Mouse (Mus musculus) frontal cortex, adult 2 months (tissue): Measurements from ENCODE around the gene Hmx3. TPM values are rescaled to one million over a fixed set of nuclear protein-coding genes. Genes with fewer than 3 reads are reported as not detected.

Source experiments
- DNase-seq, 2 experiments: peaks; one replicate each; pipeline ENCODE4 v3.0.0; 2022; ENCODE audit warnings: low spot score in 1 of 2; ENCODE audit errors: extremely low spot score in 1 of 2
- polyA plus RNA-seq: library from polyadenylated mRNA; depleted of rRNA; stranded (reverse); fragments of >200 nt; gene quantifications from 2 replicates; pipeline ENCODE4 v1.2.3, GENCODE M21; 2012; rRNA removed

Hmx3 gene
- polyA plus RNA-seq, 1 experiment: not detected

DNA sequence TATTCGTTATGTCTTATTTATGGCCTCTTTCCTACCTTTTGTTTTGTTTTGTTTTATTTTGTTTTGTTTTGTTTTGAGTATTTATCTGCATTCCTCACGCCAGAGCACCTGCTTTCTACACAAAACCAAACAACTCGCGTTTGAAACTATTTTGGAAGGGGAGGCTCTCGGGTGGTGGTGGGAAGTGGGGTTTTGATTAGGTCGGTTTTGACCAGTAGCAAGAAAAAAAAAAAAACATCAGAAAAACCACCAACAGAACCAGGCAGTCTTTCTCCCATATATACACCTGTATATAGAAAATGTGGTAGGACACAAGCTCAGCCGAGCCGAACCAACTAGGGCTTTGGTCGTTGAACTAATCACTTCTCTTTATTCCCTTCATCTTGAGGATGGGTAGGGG lies 13.4 kb downstream of the Hmx3 start:
- DNase-seq: no peak

- DNase-seq: no peak
Observed at GRCm38 (mm10) chr7:131556541-131557271, 14.0 kb downstream of the Hmx3 start.

- DNase-seq: no peak
Observed at GRCm38 (mm10) chr7:131557751-131558150, 15.1 kb downstream of the Hmx3 start.

DNA sequence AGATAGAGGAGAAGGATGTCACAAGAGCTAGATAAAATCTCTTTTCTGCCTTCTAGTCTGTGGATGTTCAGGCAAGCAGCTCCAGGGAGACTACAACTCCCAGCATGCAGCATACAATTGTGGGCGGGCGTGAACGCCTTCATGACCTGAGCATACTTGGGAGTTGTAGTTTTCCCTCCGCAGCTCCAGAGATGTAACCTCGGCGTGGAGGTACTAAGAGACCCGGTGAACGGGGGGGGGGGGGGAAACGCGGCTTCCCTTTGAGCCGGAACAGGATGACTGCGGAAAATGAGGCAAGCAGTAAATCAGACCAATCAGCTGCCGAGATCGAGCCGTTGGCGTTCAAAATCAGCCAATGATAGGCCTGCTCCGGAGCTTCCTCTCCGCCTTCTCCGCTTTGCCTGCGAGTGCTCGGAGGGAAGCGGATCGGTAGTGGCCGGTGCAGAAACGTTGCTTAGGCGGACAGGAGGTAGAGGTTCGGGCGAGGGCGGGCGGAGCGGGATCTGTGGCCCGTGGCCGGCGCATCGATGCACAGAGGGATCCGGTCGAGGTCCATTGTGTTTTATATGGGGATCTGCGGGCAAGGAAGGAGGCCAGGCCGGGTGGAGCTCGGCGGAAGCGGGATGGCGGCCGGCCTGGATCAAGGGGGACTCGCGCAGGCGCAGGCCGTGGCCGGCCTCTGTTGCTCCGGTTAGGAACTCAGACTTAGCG lies 17.5 kb downstream of the Hmx3 start, which contains the start of gene Bub3:
Bub3 (plus strand) TSS at position 237 of the 711 bp plus-strand sequence.
- peak; percentile 93 to 96 for DNase-seq

GRCm38 (mm10) chr7:131560697-131561042 lies 18.0 kb downstream of the Hmx3 start:
- no peak for DNase-seq

DNA sequence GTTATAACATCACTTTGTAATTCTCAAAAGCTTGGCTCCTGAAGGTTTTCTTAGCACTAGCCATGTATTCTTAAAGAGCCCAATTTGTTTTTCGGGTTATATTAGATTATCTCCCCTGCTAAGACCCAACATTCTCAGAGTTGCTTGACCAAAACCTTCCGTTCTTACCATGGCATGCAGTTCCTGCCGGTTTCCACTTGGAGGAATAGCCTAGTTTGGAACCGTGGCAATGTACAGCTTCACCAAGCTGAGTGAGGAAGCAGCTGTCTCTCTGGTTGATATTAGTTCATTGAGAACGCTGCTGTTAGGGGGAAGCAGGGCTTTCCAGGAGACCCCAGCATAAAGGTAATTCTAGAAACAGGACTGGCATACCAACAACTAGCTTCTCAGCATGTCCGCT lies 32.6 kb downstream of the Hmx3 start:
- DNase-seq: no peak

- DNase-seq: no peak
Observed at GRCm38 (mm10) chr7:131582178-131582577, 39.5 kb downstream of the Hmx3 start.

DNA sequence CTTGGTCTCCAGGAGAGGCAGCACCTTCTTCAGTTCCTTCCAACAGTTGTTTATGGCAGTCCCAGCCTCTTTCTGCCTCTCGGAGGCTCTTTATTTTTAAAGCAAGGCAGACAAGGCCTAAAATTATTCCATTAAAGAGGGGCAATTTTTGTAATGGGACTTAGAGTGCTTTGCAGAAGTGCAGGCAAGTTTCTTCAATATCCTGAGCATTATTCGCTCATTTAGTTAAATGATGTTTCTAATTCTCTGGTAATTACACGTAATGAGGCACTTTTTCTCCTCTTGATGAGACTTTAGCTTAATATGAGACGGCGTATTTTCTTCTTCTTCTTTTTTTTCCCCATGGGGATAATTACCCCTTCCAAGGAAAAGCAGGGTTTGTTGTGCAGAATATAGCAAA lies 42.9 kb downstream of the Hmx3 start:
- no peak for DNase-seq

Other genes starting within 250 kb of the Hmx3 start
- 0.23 and 0.30 TPM in 2 replicates for gene Cuzd1, start 220.6 kb upstream of the Hmx3 start, polyA plus RNA-seq
- 0.14 and 0.17 TPM in 2 replicates for gene Fam24b, start 213.4 kb upstream of the Hmx3 start, polyA plus RNA-seq
- not detected in 2 replicates for gene Fam24a, start 209.0 kb upstream of the Hmx3 start, polyA plus RNA-seq
- 15.3 and 17.2 TPM in 2 replicates for gene 2310057M21Rik, start 180.1 kb upstream of the Hmx3 start, polyA plus RNA-seq
- gene Pstk, start 171.7 kb upstream of the Hmx3 start, polyA plus RNA-seq: 54.4 and 57.6 TPM in 2 replicates
- gene Ikzf5, start 132.3 kb upstream of the Hmx3 start, polyA plus RNA-seq: 15.6 and 18.5 TPM in 2 replicates
- gene Acadsb, start 132.3 kb upstream of the Hmx3 start, polyA plus RNA-seq: 35.7 and 42.8 TPM in 2 replicates
- not detected in 2 replicates for gene Hmx2, start 5.9 kb downstream of the Hmx3 start, polyA plus RNA-seq
- gene Bub3, start 17.4 kb downstream of the Hmx3 start, polyA plus RNA-seq: 75.0 and 75.8 TPM in 2 replicates